In the genomic region with DNA sequence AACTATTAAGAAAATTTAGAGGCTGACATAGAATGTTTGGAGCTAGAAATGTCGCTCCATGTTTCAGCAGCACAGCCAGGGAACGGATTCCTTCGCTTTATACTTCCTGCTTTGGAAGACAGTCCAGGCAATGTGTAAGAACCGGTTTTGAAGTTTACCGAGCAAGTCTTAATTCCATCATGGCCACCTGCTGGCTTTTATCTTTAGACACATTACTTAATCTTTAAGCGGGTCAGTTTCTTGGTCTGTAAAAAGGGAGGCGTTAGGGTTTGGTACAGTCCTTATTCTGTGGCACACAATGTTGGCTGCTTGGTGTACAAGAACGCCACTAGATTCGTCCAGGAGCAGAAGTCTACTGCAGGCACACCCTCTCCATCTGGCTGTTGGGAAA, we compare ENCODE assay signal across 8 mouse cellular contexts. TPM values are rescaled to one million over a fixed set of nuclear protein-coding genes. Genes with fewer than 3 reads are reported as not detected.
DNase-seq lines count a peak whose midpoint lies in the region; ATAC-seq and TF ChIP-seq lines count a peak whose summit lies in the region.

No protein-coding gene starts in this region.

- H3K36me3 ChIP-seq in heart, embryonic 15.5 days: no peaks in the 10 kb centered on the region; the same call in 1 of the 2 replicates
- no peaks in the 10 kb centered on the region for H3K36me3 ChIP-seq in hindbrain, embryonic 11.5 days (ENCODE audit: control insufficient read depth, insufficient read depth, low read length)
- no peaks in the 10 kb centered on the region for H3K36me3 ChIP-seq in midbrain, embryonic 11.5 days (ENCODE audit: control insufficient read depth, insufficient read depth, low read length)

- H3K9me3 ChIP-seq in heart, embryonic 15.5 days (replicated peaks): no peaks in the 10 kb centered on the region
- H3K9me3 ChIP-seq in hindbrain, embryonic 11.5 days (ENCODE audit: control insufficient read depth, low read length): no peaks in the 10 kb centered on the region
- no peaks in the 10 kb centered on the region for H3K9me3 ChIP-seq in midbrain, embryonic 11.5 days (ENCODE audit: control insufficient read depth, low read length)

- DNase-seq in heart, adult 8-10 months (ENCODE audit: low spot score): no peak
- DNase-seq in hindbrain, embryonic 11.5 days (ENCODE audit: low spot score): no peak
- DNase-seq in midbrain, embryonic 11.5 days (ENCODE audit: low spot score, missing footprints): no peak
- DNase-seq in layer of hippocampus, postnatal 25 days (ENCODE audit: extremely low spot score in 1 of 2, low spot score in 1 of 2): no peak
- DNase-seq in cerebellum, adult 11-12 months: no peak

- peak overlapping the region; percentile 97 for H3K27ac ChIP-seq in heart, embryonic 15.5 days
- H3K27ac ChIP-seq in bone marrow, adult 2 months (ENCODE audit: control insufficient read depth, insufficient read depth, low read depth, low read length, poor library complexity): no peak overlapping the region
- peak overlapping the region; percentile 92; the same call in 1 of the 2 replicates for H3K27ac ChIP-seq in hindbrain, embryonic 11.5 days (ENCODE audit: low read depth, low read length)
- H3K27ac ChIP-seq in midbrain, embryonic 11.5 days (ENCODE audit: low read depth, low read length): no peak overlapping the region

- no peak for ATAC-seq in heart, embryonic 15.5 days (replicated peaks; ENCODE audit: insufficient number of reproducible peaks, insufficient read depth, low FRiP score, low read depth)
- no peak for ATAC-seq in hindbrain, embryonic 11.5 days (ENCODE audit: low FRiP score)
- no peak; the same call in 1 of the 2 replicates for ATAC-seq in midbrain, embryonic 11.5 days (ENCODE audit: low FRiP score)
- ATAC-seq in monocyte, adult 5-6 weeks (replicated peaks; ENCODE audit: insufficient number of reproducible peaks, low FRiP score, low TSS enrichment, poor library complexity, severe bottlenecking): no peak

- peaks cover 18% of the 10 kb centered on the region for H3K4me1 ChIP-seq in heart, embryonic 15.5 days (replicated peaks)
- H3K4me1 ChIP-seq in bone marrow, adult 2 months (ENCODE audit: control insufficient read depth, insufficient read depth, low read length): no peaks in the 10 kb centered on the region
- H3K4me1 ChIP-seq in hindbrain, embryonic 11.5 days (replicated peaks; ENCODE audit: control insufficient read depth, insufficient read depth, low read length): 0 out of 2 replicates have a peak, but pooled peaks cover 2% of the 10 kb centered on the region
- no peaks in the 10 kb centered on the region for H3K4me1 ChIP-seq in midbrain, embryonic 11.5 days (ENCODE audit: control insufficient read depth, insufficient read depth, low read length)

- peak overlapping the region; percentile 89 for H3K4me3 ChIP-seq in heart, embryonic 15.5 days
- peak overlapping the region; percentile 51 for H3K4me3 ChIP-seq in bone marrow, adult 2 months (replicated peaks; ENCODE audit: control insufficient read depth, low read depth, low read length)
- peak overlapping the region; percentile 71 for H3K4me3 ChIP-seq in hindbrain, embryonic 11.5 days (ENCODE audit: low read depth, low read length)
- peak overlapping the region; percentile 67; the same call in 1 of the 2 replicates for H3K4me3 ChIP-seq in midbrain, embryonic 11.5 days (ENCODE audit: low read depth, low read length)

- H3K27me3 ChIP-seq in heart, embryonic 15.5 days: no peaks in the 10 kb centered on the region
- no peaks in the 10 kb centered on the region for H3K27me3 ChIP-seq in hindbrain, embryonic 11.5 days (ENCODE audit: control insufficient read depth, insufficient read depth, low read length)
- H3K27me3 ChIP-seq in midbrain, embryonic 11.5 days (ENCODE audit: control insufficient read depth, insufficient read depth, low read length): no peaks in the 10 kb centered on the region

- TF ChIP-seq POLR2A in bone marrow, adult 2 months (IDR thresholded peaks at IDR 0.05; ENCODE audit: borderline replicate concordance, control insufficient read depth, low read depth, low read length): no peak

- H3K4me2 ChIP-seq in heart, embryonic 15.5 days: peak overlapping the region; percentile 61
- peak overlapping the region; percentile 36; the same call in 1 of the 2 replicates for H3K4me2 ChIP-seq in hindbrain, embryonic 11.5 days (replicated peaks; ENCODE audit: low read depth, low read length)
- peak overlapping the region; percentile 37 for H3K4me2 ChIP-seq in midbrain, embryonic 11.5 days

- no peak for TF ChIP-seq CTCF in bone marrow, adult 2 months (IDR thresholded peaks at IDR 0.05; ENCODE audit: control insufficient read depth, insufficient read depth, low read length)

- H3K9ac ChIP-seq in heart, embryonic 15.5 days: peak overlapping the region; percentile 53
- H3K9ac ChIP-seq in hindbrain, embryonic 11.5 days (ENCODE audit: low read depth, low read length): no peak overlapping the region
- H3K9ac ChIP-seq in midbrain, embryonic 11.5 days (ENCODE audit: low read length): peak overlapping the region; percentile 93; the same call in 1 of the 2 replicates

- WGBS in heart, embryonic 15.5 days: 17% methylated on average over 9 of the region's 9 CpGs
- 27% methylated on average over 9 of the region's 9 CpGs for WGBS in bone marrow, adult 2 months
- 30% methylated on average over 9 of the region's 9 CpGs for WGBS in hindbrain, embryonic 11.5 days
- WGBS in midbrain, embryonic 11.5 days: 22% methylated on average over 9 of the region's 9 CpGs

RNA-seq across cellular contexts. Expression of a gene that starts 0.3 kb away (rescaled TPM):
- polyA plus RNA-seq in heart, embryonic 15.5 days (2015; fragmentation: Nextera tagmentation; extraction: Ambion mirVana): 17.7 and 21.6 TPM in 2 replicates
- 10 to 100 TPM; 17.7 to 20.3 (median 19.6) TPM for total RNA-seq in heart, adult 8-10 months (2022)
- polyA plus RNA-seq in bone marrow, adult 2 months (2011; ENCODE audit: insufficient read depth, insufficient read length, low replicate concordance, missing spikeins): 4.7 and 9.2 TPM in 2 replicates
- 20.6 and 25.0 TPM in 2 replicates for polyA plus RNA-seq in hindbrain, embryonic 11.5 days (2014; fragmentation: Nextera tagmentation; extraction: Ambion mirVana)
- 23.7 and 24.6 TPM in 2 replicates for polyA plus RNA-seq in midbrain, embryonic 11.5 days (2014; fragmentation: Nextera tagmentation; extraction: Ambion mirVana)
- total RNA-seq in layer of hippocampus, postnatal 25 days (2021): 10 to 100 TPM; 22.5 to 24.1 TPM
- 19.1 to 23.9 TPM (median 19.6 TPM) in 3 replicates for total RNA-seq in monocyte, adult 5-6 weeks (2017)

Comparison
In these comparisons a context has a peak if more than half of its experiments do, and no peak if none do; other contexts are left out.
1. H3K27ac ChIP-seq: peak in heart, embryonic 15.5 days (single experiment) and hindbrain, embryonic 11.5 days (single experiment); none in bone marrow, adult 2 months (single experiment) and midbrain, embryonic 11.5 days (single experiment).
2. Peak in every context shown above with its lines, with median percentiles within 50 percentile points of each other: H3K4me2 ChIP-seq and H3K4me3 ChIP-seq.